Mouse (Mus musculus) embryo, embryonic 11.5 days (tissue): ENCODE measurements around the gene Tarsl2.

Source experiments
- DNase-seq: peaks from one replicate; pipeline ENCODE4 v3.0.0-alpha.2; 2012; ENCODE audit warnings: low read depth, low spot score

The Tarsl2 gene

GRCm38 (mm10) chr7:65735261-65735660 is 90.6 kb downstream of the Tarsl2 start:
- no peak for DNase-seq

GRCm38 (mm10) chr7:65737286-65738040 is 92.8 kb downstream of the Tarsl2 start:
- no peak for DNase-seq
